Mouse (Mus musculus) CH12F3 (cell line): ENCODE data around the gene Usp42.

Source experiments
- in situ Hi-C: fragments of 300-500 bp; cut with MboI; formaldehyde crosslinking; loops from 2 replicates; pipeline ENCODE4 v1.14.3; 2020; ENCODE audit warnings: low sequenced_read_pairs

Gene Usp42

GRCm38 (mm10) chr5:143732180-143732891 lies at the start of gene Usp42:
Gene Usp42, minus strand, starts transcription at chr5:143732280.
- in situ Hi-C loops: no loop called here

- in situ Hi-C loops: no loop called here
Observed at GRCm38 (mm10) chr5:143760508-143760907, 28.4 kb upstream of the Usp42 start.

DNA sequence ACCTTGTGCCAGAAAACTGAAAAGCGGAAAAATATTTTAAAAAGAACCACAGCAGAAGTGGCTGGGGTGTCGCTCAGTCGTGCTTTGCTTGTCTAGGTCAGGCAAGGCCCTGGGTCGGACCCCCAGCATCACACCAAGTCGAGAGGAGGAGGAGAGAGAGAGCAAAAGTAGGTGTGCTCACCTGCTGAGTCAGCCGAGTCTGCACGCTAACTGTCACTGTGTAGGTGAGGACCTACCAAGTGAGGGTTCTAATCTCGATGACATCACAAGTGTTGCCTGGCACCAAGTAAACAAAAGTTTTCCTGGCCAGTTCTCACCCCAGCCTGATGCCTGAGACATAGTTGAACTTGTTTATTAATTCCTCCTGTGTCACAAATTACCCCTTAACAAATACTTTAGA lies 27.5 kb upstream of the Usp42 start:
- in situ Hi-C loops: no loop called here

- in situ Hi-C loops: no loop called here
Observed at GRCm38 (mm10) chr5:143757755-143758443, 25.8 kb upstream of the Usp42 start.

- in situ Hi-C loops: no loop called here
Observed at GRCm38 (mm10) chr5:143755529-143756141, 23.6 kb upstream of the Usp42 start.

DNA sequence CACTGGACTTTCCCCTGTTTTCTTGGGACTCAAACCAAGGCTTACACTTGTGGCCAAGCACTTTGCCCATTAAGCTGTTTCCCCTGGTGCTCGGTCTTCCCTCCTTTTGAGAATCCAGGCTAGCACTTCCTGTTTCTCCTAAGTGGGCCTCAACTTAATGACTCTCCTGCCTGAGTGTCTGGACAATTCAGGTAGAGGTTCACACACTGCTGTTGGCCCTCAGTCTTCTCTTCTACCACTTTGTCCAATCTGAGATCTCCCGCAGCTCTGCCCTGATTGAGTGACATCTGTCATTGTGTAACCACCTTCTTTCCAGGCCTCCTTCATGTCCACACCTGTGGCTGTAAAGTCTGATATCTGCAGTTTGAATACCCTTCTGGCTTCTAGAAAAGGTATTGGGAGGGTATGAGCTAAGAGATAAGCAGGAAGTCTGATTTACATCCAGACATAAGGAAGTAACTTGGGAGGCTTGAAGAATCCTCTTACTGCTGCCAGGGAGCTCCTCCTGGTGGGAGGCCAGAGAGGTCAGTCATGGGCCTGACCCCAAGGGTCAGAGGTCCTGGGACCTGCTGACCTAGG lies 17.6 kb upstream of the Usp42 start:
- in situ Hi-C loops: no loop called here

DNA sequence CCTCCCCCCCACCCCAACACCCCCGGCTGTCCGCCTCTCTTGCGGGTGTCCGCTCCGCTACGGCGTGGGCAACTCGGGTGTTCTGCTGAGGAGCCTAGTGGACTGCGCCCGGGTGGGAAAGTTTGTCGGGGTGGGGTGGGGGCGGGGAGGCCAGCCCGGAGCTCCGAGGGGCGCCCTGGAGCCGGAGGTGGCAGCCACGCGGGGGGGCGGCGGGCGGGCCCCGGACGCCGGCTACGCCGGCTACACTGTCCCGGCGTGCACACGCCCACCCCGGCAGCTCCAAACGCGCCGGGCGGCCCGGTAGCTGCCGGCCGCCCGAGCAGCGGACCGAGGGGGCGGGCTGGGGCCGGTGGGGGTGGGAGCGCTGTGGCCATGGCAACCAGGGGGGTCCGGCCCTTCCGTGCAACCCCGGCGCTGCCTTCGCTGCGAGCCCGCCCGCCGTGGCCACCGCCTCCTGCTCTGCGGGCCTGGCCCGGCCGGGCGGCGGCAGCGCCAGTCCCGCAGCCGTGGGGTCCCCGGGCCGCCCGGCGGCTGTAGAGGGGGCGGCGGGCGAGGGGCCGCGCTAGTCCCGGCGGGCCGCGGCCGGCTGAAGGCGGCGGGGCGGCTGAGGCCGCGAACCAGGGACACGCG lies 482 bp downstream of the Usp42 start:
- in situ Hi-C loops: no loop called here

DNA sequence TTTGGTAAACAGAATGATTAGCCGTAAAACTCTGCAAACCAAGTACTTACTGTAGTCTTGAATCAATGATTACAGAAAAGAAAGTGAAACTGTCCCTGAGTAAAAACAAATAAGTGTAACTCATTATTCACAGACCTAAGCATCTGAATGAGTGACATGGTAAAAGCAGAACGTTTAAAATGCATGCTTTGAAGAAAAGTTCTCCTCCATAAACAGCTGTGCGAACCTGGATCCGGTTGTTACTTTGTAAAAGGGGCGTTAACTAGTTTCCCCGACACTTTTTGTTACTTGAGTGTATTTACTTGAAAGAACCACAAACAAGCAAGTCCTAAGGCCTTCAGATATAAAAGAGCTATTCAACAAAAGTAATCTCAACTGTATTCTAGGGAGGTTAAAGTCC lies 1.2 kb downstream of the Usp42 start:
- in situ Hi-C loops: no loop called here

GRCm38 (mm10) chr5:143721962-143722361 lies 10.1 kb downstream of the Usp42 start:
- in situ Hi-C loops: no loop called here

GRCm38 (mm10) chr5:143712011-143712800 lies 19.9 kb downstream of the Usp42 start:
- in situ Hi-C loops: no loop called here

DNA sequence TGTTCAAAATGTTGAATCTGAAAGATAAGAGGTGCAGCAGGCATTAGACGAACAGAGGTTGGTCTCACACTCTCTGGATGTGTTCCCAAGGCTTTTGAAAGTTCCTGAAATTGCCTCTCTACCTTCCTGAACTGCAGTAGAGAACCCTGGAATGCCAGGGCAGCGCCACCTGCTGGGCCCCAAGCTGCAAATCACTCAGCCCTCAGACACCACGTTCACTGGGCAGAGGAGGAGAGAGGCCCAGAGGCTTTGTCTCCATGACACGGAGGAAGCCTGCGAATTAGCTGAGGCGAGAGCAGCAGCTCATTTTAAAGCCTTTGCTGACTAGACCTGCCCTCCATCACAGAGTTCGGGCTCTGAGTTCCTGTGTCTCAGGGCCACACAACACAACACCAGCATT lies 20.8 kb downstream of the Usp42 start:
- in situ Hi-C loops: no loop called here

GRCm38 (mm10) chr5:143706822-143707200 lies 25.3 kb downstream of the Usp42 start:
- in situ Hi-C loops: loop anchor here (10.0 kb wide), 1 partner anchor 272 kb away; no protein-coding TSS in a partner anchor

- in situ Hi-C loops: loop anchor here (10.0 kb wide), 1 partner anchor 271 kb away; no protein-coding TSS in a partner anchor
Observed at GRCm38 (mm10) chr5:143706030-143706821, 25.9 kb downstream of the Usp42 start.

- in situ Hi-C loops: loop anchor here (10.0 kb wide), 1 partner anchor 271 kb away; no protein-coding TSS in a partner anchor
Observed at GRCm38 (mm10) chr5:143705659-143705982, 26.5 kb downstream of the Usp42 start.

DNA sequence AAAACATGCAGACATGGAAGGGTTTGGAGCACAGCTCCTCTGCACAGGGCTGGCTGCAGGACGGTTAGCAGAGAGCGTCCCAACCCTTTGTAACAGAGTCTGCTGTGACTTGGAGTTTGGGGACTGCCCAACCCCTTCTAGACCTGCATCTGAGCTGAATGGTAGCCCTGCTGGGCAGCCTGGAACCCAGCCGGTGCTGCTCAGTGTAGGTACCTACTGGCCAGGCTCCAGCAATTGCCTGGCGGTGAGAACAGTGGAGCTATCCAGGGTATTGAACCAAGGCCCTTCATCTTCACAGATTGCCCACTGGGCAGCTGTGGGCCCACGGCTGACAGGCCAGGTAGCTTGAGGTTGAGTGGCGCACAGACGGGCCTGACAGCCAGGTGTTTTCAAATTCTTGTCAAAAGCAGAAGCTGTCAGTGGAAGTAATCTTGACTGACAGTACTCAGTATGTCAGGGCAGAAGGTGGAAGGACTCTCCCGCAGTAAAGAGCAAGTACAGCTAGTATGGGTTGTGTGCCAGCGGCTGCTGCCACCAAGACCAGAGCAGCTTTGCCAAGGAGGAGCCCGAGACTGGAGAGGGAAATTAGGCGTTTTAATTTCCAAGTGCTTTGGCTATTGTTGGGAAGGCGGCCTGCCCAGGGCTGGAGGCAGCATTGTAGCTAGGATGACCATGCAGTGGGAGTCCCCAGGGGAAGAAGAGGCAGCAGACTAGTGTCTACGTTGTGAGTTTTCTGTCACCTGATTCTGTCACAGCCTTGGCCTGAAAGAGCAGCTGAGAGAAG lies 27.0 kb downstream of the Usp42 start:
- in situ Hi-C loops: loop anchor here (10.0 kb wide), 1 partner anchor 270 kb away; no protein-coding TSS in a partner anchor

- in situ Hi-C loops: loop anchor here (10.0 kb wide), 1 partner anchor 266 kb away; no protein-coding TSS in a partner anchor
Observed at GRCm38 (mm10) chr5:143701074-143701473, 31.0 kb downstream of the Usp42 start.

DNA sequence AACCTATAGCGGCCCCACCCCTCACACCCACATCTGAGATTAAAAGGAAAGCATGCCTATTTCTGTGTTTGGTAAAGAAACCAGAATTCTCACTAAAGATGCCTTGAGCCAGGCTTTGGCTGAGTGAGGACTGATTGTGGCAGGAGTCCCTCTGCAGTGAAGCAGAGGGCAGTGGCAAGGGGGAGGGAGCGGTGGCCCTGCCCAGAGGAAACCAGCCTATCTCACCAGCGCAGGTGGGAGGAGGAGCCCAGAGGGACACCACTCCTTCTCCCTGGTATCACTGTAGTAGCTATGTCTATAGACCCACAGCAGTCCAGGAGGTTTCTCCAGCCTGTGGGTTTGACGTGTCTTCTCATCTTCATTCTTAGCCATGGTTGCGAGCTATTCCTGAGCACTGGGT lies 31.8 kb downstream of the Usp42 start:
- in situ Hi-C loops: loop anchor here (10.0 kb wide), 1 partner anchor 265 kb away; no protein-coding TSS in a partner anchor

GRCm38 (mm10) chr5:143698454-143698853 lies 33.6 kb downstream of the Usp42 start:
- in situ Hi-C loops: no loop called here

GRCm38 (mm10) chr5:143696323-143696722 lies 35.8 kb downstream of the Usp42 start:
- in situ Hi-C loops: no loop called here
